Mouse (Mus musculus) left cerebral cortex, adult 2 months (tissue): ENCODE measurements at regions not wholly inside any gene's neighbourhood (a gene's known extent, or its start where the extent isn't known, plus 50 kb on each side); places are given as distances from the start of the nearest gene placed in this dataset.

ENCODE experiments used
- DNase-seq, 2 experiments: peaks; one replicate each; pipeline ENCODE4 v3.0.0; 2021 to 2022; ENCODE audit warnings: low spot score in 2 of 2, mixed read lengths in 1 of 2; ENCODE audit errors: extremely low spot score in 1 of 2
- H3K27ac ChIP-seq: fragments of 200-600 bp; 2 replicates; pipeline ENCODE4 v1.8.1; 2022
- H3K4me3 ChIP-seq: fragments of 200-600 bp; 2 replicates; pipeline ENCODE4 v1.8.1; 2022
- CTCF ChIP-seq: fragments of 200-600 bp; IDR thresholded peaks from 2 replicates; pipeline ENCODE4 v1.8.1; 2022; ENCODE audit warnings: antibody characterized with exemption, mild to moderate bottlenecking, moderate library complexity
- intact Hi-C: fragments of 180-260 bp; cut with DNase I; formaldehyde crosslinking; loops from one replicate; pipeline ENCODE4 v1.15.1; 2025

DNA sequence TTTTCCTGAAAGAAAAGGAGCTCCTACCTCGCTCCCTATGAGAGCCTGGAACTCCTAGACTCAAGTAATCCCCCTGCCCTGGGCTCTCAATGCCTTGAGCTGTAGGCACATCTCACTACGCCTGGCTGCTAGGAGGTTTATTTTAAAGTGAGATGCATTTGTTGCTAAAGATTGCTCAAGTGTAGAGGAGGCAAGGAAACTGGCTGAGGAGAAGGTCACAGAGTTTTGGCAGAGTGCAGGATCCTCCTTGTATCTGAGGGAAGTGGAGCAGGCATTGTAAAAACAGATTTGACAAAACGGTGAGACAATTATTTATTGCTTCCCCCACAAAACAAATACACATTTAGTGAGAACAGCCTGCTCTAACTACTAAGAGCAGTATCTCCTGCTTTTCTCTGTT lies 228.7 kb downstream of the Gm5426 start:
- intact Hi-C loops, result no loop called here
- H3K4me3 ChIP-seq, result no peak overlapping the region
- no peak for TF ChIP-seq CTCF
- H3K27ac ChIP-seq, result no peak overlapping the region
- no peak for DNase-seq

DNA sequence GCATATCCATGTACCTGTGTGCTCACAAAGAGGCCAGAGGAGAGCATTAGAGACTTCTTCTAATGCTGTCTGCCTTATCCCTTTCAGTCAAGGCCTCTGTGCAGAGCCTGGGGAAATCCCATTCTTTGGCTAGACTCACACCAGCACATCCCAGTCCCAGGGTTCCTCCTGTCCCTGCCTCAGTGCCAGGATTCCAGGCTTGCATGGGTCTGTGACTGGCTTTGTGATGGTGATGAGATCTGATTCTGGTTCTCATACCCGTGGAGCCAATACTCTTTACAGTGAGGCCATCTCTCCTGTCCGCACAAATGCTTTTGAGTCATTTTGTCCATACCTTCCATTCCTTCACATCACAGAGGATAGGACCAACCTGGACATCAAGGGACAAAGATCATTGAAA lies 230.5 kb downstream of the Gm5426 start:
- DNase-seq, result no peak
- Histone ChIP-seq H3K27ac (no peak overlapping the region), H3K4me3 (no peak overlapping the region)
- no peak for TF ChIP-seq CTCF
- intact Hi-C loops, result no loop called here

DNA sequence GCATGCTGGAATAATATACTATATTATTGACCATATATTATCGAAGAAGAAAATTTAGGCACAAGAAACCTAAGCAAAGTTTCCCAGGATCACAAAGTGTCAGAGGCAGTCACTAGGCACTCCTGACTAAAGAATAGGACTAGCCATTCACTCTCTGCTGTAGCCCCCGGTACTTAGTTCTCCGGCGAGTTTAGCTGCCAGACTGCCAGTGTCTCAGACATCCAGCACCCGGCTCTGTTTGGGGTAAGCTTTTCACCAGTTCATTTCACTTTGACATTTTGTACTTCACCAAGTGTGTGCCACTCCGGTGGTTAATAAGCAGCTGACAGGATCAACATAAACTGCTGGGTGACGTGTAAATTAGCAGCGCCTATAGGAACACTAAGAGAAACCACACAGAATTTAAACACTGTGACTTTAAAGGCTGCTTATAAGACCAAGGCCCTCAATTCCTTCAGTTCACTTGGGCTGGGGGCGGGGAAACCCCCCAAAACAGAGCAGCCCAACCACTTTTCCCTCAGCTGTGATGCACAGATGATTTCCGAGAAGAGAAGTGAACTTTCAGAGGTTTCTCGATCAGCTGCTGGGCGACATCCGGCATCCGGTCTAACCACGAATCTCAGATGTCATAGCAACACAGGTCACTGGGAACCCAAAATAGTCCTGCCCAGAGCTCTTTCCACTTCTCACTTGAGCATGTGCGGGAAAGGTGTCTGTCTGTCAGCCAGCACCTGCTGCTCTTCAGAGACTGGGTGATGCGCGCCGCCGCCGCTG lies 234.3 kb downstream of the Gm5426 start:
- intact Hi-C loops, result no loop called here
- no peak overlapping the region for H3K27ac ChIP-seq
- H3K4me3 ChIP-seq, result peak overlapping the region; percentile 29
- TF ChIP-seq CTCF, result no peak
- DNase-seq, result no peak

DNA sequence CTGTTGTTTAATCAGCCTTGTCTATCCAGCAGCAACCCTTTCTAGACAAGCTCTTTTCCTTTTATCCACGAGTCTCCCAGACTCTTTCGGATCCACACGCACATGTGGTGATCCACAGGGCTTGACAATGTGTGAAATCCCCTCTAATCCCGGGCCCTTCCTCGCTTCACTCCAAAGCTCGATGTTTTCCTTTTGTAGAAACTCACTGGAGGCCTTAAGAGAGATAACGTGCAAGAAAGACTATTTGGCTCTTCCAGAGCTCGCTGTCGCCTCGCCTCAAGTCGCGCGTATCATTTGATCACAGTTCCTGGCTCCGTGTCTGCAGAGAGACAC lies 234.9 kb downstream of the Gm5426 start:
- Histone ChIP-seq H3K27ac (no peak overlapping the region), H3K4me3 (peak overlapping the region; percentile 29)
- DNase-seq, result peak in 1 of 2 experiments; percentile 18
- TF ChIP-seq CTCF, result no peak
- intact Hi-C loops, result no loop called here

DNA sequence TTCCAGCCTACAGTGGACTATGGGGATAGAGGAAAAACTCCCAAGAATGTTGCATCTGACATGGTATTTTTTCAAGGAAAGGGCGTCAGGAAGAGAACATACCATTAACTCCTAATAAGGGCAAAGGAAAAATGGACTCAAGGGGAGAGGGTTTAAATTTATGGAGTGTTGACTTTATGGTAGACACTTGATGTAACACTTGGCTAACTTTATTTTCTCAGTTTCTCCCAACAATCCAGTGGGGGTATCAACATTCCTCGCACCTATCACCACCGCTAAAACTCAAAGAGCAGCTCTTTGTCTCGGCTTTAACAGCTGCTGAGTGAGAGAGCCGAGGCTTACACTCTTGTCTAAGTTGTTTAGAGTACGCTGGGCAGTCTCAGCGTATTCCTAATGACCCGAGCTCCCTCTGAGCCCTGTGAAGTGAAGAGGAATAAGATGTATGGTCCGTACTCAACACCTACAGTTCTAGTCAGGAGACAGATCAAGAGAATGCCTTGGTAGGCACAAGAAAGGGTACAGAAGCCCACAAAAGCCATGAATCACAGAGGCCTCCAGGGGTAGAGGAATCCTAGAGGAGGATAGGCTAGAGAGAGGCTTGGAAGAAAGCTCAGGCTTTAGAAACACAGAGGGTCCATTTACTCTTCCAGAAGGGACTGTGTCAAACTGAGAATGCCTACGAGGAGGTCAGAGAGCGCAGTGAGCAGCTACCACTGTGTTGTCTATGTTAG lies 236.4 kb downstream of the Gm5426 start:
- Histone ChIP-seq H3K27ac (no peak overlapping the region), H3K4me3 (no peak overlapping the region)
- no peak for DNase-seq
- intact Hi-C loops, result no loop called here
- no peak for TF ChIP-seq CTCF

DNA sequence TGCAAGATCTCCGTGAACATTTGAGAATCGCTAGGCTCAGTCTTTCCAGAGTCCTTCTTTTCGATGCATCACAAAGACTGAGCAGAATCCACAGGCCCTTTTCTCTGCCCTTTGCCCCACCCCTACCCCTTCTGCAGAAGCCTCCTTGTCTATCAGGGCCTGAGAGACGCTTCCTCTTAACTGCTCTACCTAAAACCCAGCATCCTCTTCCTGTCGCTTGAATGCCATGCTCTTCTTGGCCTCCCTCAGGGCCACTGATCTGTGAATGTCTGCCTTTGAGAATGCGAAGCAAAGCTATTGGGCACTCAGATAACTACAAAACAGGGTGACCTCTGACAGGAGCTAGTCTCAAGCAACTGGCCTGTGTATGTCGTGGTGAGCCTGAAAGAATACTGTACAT lies 237.1 kb downstream of the Gm5426 start:
- TF ChIP-seq CTCF, result no peak
- H3K4me3 ChIP-seq, result no peak overlapping the region
- H3K27ac ChIP-seq, result no peak overlapping the region
- intact Hi-C loops, result no loop called here
- no peak for DNase-seq

DNA sequence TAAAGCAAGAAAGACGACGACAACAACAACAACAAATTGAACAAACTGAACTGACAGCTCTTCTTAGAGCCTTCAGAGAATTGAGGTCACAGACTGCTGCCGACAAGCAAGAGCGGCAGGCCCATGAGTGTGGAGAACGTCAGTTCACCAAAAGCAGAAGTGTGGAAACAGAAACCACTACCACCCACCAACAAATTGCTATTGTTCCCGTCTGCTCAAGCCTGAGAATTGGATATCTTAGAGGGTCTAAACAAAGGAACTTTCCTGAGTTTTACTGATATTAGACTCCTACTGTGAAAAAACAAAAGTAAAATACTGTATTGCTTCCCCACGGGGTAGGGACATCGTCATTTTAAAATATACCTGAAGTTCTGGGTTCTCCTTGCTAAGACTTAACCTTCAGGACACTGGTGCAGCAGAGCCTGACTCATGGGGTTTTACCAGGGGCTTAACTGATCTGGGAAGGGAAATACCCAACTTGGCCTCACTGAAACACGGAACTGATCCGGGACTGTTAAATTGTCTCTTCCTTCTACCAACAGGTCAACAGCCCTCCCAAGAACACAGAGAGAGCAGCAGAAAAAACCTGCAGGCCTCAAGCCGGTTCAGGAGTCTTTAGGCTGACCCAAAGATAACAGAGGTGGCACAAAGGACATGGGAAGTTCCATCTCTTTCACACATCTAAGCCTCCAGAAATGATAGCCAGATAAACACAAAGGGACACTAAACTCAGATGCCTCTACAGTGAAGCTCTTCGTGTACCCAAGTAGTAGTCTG lies 238.1 kb downstream of the Gm5426 start:
- DNase-seq, result no peak
- Histone ChIP-seq H3K4me3 (no peak overlapping the region), H3K27ac (no peak overlapping the region)
- no peak for TF ChIP-seq CTCF
- intact Hi-C loops, result no loop called here

DNA sequence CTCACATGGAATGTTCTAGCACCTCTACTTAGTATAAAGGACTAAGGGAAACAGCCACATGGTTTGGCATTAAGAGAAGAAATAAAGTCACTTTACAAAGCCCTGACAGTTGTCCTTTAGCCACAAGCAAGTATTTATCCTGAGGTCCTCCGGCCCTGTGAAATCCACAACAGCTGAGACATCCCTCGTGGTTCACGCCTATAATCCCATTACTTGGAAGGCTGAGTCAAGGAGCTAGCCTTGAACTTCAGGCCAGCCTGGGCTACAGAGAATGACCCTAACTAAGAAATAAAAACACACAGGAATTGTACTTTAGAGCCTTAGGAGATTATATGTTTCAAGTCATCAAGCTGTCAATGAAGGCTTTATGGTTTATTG lies 238.7 kb downstream of the Gm5426 start:
- intact Hi-C loops, result no loop called here
- no peak for TF ChIP-seq CTCF
- no peak overlapping the region for H3K27ac ChIP-seq
- no peak overlapping the region for H3K4me3 ChIP-seq
- no peak for DNase-seq

DNA sequence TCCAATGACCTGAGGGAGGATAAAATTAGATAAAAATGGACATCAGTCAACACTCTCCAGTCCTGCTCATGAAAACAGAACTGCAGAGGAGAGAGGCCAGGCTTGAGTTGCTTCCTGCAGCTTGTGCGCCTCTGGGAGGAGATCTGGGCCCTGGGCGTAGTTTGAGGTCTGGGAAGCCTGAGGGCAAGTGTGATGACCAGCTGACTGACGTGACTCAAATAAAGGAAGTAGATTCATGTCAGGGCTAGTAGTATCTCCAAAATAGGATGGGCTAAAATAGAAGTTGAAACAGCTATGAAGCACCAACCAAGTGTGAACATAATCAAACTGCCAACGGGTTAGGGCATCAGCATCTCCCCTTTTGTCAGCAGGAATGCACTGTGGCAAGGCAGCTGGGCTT lies 239.3 kb upstream of the Btg1 start:
- no peak for TF ChIP-seq CTCF
- DNase-seq, result no peak
- Histone ChIP-seq H3K4me3 (no peak overlapping the region), H3K27ac (no peak overlapping the region)
- intact Hi-C loops, result no loop called here

DNA sequence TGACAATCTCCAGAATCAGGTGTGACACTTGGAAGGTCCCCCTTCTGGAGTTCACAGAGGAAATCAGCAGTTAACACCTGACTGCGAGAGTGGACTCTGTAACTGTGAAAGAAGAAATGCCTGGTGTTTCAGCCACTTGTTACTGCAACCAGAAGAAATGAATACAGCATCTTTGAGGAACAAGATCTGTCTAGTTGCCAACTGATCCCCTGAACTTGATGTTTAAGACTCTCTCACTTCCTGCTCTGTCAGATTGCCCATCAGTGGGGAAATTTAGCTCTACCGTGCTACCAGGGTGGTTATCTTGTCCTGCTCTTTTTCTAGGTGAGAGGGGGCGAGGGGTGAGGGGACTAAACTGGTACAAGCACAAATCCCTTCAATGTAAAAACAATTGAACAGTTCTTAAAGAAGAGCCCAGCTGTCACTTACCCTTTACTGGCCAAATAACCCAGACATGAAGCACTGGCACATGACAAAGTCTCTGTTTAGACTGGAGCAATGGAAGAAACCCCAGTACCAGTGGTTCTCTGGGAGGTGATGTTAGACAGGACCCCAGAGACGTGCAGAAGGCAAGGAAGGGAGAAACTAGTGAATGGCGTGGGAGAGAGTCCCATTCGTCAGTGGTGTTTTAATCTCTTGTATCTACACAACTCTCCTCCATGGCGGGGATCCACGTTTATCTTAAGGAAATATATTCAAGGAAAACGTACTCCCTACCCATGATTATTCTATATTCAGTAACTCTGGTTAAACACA lies 237.6 kb upstream of the Btg1 start:
- DNase-seq, result no peak
- intact Hi-C loops, result no loop called here
- no peak for TF ChIP-seq CTCF
- H3K27ac ChIP-seq, result no peak overlapping the region
- no peak overlapping the region for H3K4me3 ChIP-seq

DNA sequence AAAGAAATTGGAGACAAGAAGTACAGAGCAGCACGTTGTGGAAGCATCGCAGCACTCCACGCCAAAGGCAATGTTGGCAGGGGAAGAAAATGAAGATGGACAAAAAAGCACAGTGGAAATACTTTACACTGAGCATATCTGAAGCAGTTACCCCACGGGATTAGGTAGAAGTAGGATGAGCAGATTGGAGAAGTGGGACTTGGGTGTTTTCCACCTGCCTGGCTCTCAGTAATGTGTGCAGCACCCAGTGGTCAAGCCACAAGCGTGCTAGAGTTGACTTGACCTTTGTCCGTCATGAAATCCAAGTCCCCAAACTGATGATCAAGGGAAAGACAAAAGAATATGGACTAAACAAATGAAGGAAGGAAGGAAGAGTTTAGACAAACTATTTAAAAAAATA lies 235.1 kb upstream of the Btg1 start:
- Histone ChIP-seq H3K27ac (no peak overlapping the region), H3K4me3 (no peak overlapping the region)
- no peak for TF ChIP-seq CTCF
- intact Hi-C loops, result no loop called here
- DNase-seq, result no peak

DNA sequence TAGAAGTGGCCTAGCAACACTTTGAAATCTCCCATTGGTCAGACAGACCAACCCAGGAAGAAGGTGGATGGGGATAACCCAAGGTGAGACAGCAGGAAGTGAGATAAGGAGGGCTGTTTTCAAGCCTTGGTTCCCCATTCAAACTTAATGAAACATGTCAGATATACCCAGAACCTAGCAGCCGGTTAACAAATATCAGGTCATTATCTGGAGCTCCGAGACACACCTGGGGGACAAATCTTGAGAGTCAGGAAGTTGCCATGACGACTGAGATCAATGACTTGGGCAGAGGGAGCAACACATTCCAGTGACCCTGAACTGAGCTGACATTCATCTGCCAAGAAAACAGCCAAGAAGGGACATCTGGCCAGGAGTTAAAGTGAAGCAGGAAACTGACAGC lies 225.1 kb upstream of the Btg1 start:
- TF ChIP-seq CTCF, result no peak
- H3K4me3 ChIP-seq, result no peak overlapping the region
- DNase-seq, result no peak
- intact Hi-C loops, result no loop called here
- no peak overlapping the region for H3K27ac ChIP-seq
